Mouse (Mus musculus): ENCODE data around the gene Zfp775.
A peak's percentile ranks its signal among the peaks of the same experiment; 100 is the strongest.

The Zfp775 gene

DNA sequence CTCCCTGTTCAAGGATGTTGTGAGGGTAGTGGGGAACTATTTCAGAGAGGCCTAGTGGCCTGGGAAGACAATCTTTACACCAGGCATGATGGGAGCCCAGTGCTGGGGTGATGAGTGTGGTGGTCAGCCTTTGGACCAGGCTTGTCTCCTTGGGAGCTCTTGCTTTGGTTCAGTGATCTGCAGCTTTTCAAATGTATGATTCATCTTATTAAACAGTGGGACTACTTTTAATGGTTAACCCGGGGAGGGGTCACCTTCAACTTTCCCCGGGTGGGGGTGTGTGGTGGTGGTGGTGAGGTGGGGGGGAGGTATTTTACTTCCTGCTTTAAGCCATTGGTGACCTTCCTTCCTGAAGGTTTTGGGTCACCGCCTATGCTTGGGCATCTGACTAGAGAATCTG, 26.5 kb downstream of the Zfp775 start:
- no peak for DNase-seq (ENCODE audit: low read depth, low spot score)

DNA sequence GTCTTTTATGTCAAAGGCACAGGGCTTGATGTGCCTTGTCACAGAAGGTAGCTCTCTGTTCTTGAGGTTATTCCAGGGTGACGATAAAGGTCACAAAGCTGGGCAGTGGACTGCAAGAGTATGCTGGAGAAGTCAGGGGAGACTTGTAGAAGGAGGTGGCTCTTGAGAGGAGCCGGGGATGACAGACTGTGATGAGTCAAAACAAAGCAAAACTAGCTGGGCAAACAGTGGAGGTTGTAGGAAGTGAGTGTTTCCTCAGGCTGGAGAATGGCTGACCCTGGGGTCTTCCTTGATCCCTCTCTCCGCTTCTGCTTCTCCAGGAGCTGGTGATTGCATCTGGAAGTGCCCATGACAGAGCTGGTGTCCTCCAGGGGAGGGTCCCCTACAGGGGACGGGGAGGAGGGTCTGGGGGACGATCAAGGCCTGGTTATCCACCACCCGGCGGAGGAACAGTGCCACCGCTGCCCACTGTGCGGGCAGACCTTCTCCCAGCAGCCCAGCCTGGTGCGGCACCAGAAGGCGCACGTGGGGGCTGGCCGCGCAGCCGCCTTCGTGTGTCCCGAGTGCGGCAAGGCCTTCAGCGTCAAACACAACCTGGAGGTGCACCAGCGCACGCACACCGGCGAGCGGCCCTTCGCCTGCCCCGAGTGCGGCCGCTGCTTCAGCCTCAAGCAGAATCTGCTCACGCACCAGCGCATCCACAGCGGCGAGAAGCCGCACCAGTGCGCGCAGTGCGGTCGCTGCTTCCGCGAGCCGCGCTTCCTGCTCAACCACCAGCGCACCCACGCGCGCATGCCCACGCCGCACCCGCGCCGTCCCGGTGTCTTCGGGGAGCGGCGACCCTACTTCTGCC, 27.2 kb downstream of the Zfp775 start:
- peak; percentile 59 for DNase-seq (ENCODE audit: low read depth, low spot score)

DNA sequence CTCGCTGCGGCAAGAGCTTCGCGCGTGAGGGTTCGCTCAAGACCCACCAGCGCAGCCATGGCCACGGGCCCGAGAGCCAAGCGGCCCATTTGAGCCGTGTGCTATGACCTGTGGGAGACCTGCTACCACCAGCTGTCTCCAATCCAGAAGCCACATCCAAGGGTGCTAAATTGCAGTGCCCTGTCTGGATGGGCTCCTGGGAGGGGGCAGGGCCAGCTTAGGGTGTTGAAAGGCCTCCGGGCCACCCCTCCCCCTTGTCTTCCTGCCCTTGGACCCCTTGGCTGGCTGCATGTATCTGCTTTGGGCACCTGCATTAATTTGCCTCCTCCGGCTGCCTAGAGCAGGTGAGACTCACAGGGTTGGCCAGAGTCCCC, 27.8 kb downstream of the Zfp775 start:
- no peak for DNase-seq (ENCODE audit: low read depth, low spot score)

DNA sequence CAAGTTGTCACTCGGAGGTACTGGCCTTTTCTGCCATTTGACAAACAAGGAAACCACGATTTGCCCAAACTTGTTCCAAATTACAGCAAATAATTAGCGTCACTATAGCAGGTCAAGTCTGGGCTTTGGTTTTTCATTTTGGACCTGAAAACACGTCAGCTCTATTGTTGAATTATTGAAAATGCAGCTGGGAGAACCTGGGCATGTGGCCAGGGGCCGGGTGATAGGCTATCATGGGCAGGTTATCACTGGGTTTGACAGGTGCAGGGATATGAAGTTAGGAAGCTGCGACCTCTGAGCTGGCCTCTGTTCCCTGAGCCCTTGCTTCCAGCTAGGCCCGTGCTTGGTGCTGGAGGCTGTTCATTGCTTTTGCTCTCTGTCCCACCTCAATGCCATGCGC, 29.0 kb downstream of the Zfp775 start:
- no peak for DNase-seq (ENCODE audit: low read depth, low spot score)

DNA sequence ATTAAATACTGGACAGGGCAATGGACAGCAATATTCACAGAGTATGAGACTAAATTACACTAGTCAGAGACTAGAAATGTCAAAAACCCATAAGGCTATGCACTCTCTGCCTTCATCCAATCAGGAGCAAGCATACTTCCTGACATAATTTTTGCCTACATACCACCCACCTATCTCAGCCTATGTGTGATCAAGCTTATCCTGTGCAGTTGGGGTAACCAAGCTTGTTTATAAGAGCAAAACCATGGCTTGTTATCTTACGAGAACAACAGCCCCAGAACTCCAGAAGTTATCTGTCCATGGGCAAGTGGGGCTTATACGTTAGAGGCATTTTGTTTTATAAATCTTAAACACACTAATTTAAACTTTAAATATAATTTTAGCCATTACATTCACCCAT, 33.2 kb downstream of the Zfp775 start:
- DNase-seq (ENCODE audit: low read depth, low spot score): no peak

DNA sequence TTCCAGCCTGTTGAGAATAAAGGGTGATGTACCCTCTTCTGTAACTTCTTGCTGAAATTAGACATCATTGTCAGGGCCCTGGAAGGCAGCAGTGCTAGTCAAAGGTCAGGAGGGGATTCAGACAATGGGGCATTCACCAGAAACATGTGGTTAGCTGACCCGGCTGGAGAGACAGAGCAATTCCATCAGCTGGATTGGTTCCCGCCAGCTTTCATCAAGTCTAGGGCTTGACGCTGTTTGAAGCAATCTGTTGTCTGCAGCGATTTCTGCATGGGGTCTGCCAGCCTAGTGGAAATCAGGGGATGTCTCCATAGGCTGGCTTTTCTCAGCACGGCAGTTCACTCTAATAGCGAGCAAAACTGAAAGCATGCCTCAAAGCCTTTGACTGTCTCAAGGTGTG, 34.7 kb downstream of the Zfp775 start:
- no peak for DNase-seq (ENCODE audit: low read depth, low spot score)

DNA sequence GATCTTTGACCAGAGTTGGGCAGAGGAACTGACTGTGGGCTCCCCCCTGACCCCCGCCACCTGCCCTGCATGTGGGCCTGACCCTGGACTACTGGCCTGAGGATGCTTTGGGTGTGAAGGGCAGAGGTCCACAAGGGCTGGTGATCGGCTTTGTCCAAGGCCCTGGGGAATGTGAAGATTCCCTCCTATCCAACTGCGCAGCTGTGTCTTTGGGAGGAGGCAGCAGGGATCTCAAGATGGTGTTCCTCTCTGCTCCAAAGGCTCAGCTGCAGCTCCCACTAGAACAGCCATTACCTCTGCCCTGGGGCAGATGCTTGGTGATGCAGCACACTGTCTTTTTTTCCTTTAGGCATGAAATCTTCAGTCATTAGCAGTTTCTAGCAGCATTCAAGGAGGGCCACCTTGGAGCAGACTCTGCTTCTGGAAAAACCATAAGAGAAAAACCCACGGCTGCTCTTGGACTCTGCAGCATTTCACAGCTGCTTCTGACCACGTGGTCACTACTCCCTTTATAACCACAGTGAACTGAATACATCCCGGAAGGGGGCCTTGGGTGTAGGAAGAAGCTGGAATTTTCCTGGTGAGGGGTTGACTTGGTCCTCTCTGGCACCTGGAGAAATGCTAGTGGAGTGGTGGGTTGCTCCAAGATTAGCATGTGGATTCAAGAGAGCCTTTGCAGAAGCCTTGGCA, 36.1 kb downstream of the Zfp775 start:
- DNase-seq (ENCODE audit: low read depth, low spot score): no peak

DNA sequence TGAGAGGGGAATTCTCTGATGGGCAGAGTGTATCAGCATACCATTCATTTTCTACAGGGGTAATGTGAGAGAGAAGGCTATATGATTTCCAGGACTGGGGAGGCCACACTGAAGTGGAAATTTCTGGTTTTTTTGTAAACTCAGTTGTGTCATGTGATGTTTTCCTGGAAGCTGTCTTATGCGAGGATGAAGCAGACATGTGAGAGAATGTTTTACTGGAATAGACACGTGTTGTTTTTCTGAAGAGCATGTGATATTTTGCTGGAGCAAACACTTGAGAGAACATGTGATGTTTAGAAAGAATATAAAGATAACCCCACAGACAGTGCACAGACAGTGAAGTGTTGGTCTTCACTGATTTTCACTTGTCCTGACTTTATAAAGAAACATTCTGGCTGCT, 36.7 kb downstream of the Zfp775 start:
- no peak for DNase-seq (ENCODE audit: low read depth, low spot score)

DNA sequence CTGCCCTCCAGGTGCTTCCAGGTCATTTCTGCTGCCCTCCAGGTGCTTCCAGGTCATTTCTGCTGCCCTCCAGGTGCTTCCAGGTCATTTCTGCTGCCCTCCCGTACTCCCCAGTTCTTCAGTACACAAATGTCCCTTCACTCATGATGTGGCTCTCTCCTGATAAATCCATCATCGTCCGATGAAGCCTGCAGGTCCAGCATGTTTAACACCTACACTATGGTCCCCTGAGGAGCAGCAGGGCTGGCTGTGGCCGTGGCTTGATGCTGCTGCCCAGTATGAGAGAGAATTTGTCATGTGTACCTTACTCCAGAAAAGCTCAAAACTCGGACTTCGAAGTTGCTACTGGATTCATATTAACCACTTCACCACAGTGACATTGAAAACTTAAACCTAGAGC, 39.5 kb downstream of the Zfp775 start:
- DNase-seq (ENCODE audit: low read depth, low spot score): no peak

DNA sequence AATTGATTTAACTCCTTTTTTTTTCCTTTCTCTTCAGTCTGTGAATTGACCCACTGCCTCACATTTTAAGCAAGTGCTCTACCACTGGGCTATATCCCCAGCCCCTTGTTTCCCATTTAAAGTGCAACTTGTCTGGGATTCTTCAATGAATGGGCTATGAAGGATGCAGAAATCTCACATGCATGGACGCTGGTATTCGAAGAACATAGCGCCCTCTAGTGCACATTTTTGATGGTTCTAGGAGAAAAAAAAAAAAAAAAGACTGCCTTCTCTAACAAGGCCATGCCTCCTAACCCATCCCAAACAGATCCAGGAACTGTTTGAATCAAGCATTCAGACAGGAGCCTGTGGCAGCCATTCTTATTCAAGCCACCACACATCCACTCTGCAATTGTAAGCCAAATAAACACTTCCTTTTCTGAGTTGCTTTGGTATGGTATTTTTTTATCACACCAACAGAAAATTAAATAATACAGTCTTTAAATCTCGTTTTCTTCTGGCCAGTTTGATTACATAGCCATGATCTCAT, 41.0 kb downstream of the Zfp775 start:
- peak; percentile 85 for DNase-seq (ENCODE audit: low read depth, low spot score)

DNA sequence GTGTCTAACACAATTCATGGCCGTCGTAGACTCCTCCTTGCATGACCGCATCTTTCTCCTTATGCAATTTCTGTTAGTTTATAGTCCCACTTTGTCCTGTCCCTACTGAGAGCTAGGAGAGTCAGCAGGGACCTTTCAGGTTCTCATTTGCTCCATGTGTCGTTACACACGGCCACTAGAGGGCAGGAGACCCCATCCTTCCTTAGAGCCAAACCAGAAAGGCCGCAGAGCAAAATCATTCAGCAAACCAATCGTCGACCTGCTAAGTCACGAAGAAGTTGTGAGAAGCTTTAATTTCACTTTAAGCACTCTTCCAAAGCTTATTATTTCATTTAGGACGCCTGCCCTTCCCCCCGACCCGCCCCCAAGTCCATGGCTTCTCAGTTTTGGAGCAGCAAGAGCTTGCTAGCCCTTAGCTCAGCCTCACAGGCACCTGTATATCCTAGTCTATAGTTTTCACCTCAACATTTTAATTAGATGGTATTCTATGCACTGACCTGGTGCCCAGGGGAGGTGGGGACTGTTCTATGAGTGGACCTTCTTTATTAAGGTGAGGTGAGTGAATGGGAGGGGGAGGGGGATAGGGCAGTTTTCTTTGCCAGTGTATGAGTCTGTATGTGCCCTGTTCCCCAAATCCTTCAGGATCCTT, 43.9 kb downstream of the Zfp775 start:
- peak; percentile 77 for DNase-seq (ENCODE audit: low read depth, low spot score)

DNA sequence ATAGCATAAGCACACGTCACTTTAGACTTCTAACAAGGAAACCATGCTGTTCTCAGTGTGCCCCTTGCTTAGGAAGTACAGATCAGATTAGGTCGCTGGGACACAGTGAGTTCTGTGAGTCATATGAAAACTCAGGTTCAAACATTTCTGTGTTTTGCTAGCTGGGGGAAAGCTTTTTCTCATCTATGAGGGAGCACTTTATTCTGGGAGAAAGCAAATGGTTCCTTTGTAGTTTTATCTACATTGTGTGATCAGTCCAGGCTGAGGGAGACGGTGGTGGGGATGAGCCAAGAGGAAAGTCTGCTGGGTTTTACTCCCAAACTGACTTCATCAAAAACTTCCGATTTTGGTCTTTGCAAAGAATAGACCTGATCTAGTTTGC, 44.4 kb downstream of the Zfp775 start:
- DNase-seq (ENCODE audit: low read depth, low spot score): no peak

DNA sequence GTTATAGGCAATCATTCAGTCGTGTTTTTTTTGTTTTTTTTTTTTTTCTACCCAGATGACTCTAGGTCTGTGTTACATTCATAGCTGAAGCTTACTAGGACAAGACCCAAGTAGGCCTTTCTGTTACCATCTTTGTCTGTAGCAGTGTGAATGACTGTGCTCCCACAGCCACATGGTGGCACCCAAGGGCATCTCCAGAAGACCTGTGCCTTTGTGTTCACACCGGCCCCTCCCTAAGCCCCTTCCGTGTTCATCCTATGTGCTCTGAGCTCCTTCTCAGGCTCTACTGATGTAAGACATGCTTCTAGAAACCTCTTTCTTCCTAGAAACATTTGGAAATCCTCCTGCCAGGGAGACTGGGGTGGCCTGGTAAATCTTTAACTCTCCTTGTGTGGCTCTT, 45.1 kb downstream of the Zfp775 start, which contains the start of gene Gimap8:
Gene Gimap8, plus strand, starts transcription at position 240 of the 400 bp plus-strand sequence.
- DNase-seq (ENCODE audit: low read depth, low spot score): peak; percentile 62

DNA sequence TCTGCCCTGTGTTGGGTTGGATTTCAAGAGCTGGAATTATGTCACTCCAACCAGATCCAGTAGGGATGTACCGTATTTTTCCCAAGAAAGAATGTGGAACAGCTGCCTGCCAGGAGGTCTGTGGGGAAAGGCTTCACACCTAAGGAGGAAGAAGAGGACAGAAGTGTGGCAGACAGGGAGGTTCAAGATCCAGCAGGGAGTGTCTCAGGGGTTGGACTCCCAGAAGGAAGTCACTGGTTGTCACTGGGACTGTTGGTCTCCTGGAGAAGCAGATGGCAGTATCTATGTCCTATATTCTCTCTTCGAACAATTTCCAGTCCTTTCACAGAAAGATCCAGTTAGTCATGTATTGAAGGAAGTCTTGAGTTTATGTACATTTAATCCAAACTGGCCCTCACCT, 45.7 kb downstream of the Zfp775 start:
- DNase-seq (ENCODE audit: low read depth, low spot score): no peak

DNA sequence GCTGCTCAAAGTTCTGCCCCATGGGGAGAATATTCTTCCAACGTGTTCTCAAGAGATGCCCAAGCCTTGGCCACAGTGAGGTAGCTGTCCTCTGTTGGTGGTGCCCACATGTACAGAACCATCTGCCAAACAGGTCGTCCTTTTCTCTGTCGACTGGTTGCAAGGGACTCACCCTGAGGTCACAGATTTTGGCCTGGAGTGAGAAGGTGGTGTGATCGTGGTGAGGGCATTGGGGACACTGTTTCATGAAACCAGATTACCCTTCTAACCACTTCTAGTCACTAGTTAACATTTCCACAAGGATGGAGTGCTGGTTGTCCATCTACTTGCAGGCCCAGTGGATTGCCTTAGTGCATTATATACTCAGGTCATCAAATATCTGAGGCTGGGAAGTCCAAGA, 46.9 kb downstream of the Zfp775 start:
- DNase-seq (ENCODE audit: low read depth, low spot score): no peak

DNA sequence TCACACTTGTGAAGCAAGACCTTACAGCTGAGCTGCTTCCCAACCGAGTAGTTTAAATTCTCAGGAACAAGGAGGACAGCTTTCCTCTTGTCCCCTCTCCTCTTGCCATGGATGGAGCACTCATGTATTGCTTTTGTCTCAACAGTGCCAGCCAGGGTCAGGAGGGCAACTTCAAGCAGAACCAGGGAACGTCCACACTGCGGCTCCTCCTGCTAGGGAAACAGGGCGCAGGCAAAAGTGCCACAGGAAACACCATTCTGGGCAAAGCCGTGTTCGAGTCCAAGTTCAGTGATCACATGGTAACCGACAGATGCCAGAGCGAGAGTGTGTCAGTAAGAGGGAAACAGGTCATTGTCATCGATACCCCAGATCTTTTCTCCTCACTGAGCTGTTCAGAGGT, 48.2 kb downstream of the Zfp775 start:
- DNase-seq (ENCODE audit: low read depth, low spot score): no peak

DNA sequence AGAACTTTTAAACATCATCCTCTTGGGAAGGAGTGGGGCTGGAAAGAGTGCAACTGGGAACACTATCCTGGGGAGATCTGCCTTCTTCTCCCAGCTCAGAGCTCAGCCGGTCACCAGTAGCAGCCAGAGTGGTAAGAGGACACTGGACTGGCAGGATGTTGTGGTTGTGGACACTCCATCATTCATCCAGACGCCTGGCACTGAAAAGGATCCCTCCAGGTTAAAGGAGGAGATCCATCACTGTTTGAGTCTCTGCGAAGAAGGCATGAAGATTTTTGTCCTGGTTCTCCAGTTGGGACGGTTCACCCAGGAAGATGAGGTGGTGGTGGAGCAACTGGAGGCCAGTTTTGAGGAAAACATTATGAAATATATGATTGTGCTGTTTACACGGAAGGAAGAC, 56.9 kb downstream of the Zfp775 start:
- DNase-seq (ENCODE audit: low read depth, low spot score): no peak

DNA sequence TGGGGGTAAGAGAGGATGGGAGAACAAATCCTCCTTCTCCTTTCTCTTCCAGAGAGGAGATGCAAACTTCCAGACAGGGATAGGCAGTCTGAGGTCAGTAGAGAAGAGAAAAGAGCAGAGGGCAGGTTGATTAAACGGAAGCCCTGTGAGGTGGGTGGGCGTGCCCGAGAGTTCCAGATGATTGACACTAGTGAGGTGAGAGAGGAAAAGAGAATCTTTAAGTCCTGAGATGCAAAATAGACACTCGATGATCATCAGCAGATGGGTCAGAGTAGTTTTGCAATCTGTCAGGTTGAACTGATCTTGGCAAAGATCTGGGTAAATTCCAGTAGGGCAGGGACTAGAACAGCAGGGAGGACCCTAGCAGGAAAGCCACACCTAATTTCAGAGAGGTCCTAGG, 62.9 kb downstream of the Zfp775 start:
- DNase-seq (ENCODE audit: low read depth, low spot score): no peak

DNA sequence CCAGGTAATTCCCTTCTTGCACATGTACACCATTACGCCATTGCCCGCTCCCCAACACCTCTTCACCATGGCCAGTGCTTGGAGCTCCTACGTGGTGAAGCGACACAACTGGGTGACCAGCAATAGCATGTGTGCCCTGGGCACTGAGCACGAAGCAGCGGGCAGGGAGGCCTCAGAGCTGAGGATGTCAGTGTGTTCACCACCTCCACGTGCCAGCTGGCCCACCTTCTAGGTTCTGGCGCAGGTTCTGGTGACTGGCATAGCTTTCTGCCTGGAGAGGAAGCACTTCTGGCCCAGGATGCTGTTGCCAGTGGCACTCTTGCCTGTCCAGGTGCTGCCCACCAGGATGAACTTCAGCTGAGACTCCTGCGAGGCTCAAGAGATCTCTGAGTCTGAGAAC, 63.6 kb downstream of the Zfp775 start:
- no peak for DNase-seq (ENCODE audit: low read depth, low spot score)

DNA sequence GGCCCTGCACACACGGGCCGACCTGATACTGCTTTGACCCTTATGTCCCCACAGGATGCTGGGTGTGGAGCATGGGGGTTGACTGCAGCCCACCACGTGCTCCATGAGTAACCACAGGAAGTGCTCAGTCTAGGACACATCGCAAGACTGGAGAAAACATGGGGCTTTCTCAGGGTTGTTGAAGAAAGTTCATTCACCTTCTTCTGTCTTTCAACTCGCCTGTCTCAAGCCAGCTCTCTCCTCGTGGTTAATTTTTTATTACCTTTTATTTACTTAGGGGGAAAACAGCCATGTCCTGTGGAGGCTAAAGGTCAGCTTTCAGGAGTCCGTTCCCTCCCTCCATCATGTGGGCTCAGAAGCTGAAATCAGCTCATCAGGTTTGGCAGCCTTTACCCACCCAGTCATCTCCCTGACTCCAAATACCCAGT, 64.3 kb downstream of the Zfp775 start:
- DNase-seq (ENCODE audit: low read depth, low spot score): no peak

DNA sequence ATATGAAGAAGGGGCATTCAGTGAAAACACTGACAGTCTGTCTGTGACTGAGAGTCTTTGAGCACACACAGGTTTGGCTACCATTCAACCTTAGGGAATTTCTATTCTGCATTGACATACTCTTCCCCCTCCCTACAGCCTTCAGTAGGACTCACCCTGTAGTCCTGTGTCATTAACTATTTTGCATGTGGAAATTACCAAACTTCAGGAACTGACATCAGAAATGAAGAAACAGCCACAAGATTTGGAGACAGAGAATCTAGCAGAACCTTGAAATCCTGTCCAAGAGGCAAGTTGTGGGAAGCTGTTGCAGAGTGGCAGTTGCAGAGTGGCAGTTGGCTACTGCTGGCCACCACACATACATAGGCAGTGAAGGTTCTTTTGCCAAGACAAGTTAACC, 66.2 kb downstream of the Zfp775 start:
- no peak for DNase-seq (ENCODE audit: low read depth, low spot score)

DNA sequence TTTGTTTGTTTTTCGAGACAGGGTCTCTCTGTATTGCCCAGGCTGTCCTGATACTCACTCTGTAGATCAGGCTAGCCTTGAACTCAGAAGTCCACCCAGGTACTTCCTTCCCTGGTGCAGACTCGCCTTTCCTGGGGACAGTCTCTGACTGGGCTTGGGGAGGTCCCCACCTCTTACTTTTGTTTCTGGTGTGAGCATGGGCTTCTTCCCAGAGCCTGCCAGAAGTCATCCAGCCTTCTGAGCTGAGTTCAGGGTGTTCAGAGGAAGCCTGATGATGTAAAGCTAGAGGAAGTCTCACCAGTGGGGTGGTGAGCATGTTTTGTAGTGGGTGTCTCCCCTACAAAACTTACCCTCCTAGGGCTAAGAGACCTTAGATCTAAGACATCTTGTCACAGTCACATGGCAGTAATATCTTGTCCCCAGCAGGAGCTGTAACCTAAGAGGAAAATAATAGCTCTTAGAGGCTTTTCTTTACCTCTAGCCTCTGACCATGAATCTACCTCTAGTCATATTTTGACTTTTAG, 67.6 kb downstream of the Zfp775 start:
- DNase-seq (ENCODE audit: low read depth, low spot score): no peak
